Mouse (Mus musculus): ENCODE measurements around the gene Phxr2. TPM values are rescaled to one million over a fixed set of nuclear protein-coding genes. Genes with fewer than 3 reads are reported as not detected.
"Not testable (repeated sequence)": the region's sequence is repeated elsewhere in the genome, so short reads cannot be mapped to it uniquely, and the experiment has no call there.

Phxr2 gene
- polyA plus RNA-seq, 1 experiment = not detected

- TF ChIP-seq CTCF (IDR thresholded peaks at IDR 0.05; ENCODE audit: extremely low read depth, insufficient read depth, low read length) (no peak), POLR2A (IDR thresholded peaks at IDR 0.05; ENCODE audit: extremely low read depth, insufficient read depth, low read length) (no peak)
- Histone ChIP-seq H3K4me3 (ENCODE audit: insufficient read depth, low read length) (no peak overlapping the region), H3K4me1 (ENCODE audit: control insufficient read depth, insufficient read depth, low read length) (peaks cover 2% of the 10 kb centered on the region; the same call in 1 of the 2 replicates), H3K27ac (ENCODE audit: insufficient read depth, low read length) (no peak overlapping the region)
Measured at GRCm38 (mm10) chr10:99163002-99163401, 36.9 kb upstream of the Phxr2 start.

GRCm38 (mm10) chr10:99161987-99162582, 36.0 kb upstream of the Phxr2 start:
- no peak overlapping the region for H3K4me3 ChIP-seq (ENCODE audit: insufficient read depth, low read length)
- peaks cover 2% of the 10 kb centered on the region; the same call in 1 of the 2 replicates for H3K4me1 ChIP-seq (ENCODE audit: control insufficient read depth, insufficient read depth, low read length)
- H3K27ac ChIP-seq (ENCODE audit: insufficient read depth, low read length) = no peak overlapping the region
- peak; percentile 60 for TF ChIP-seq CTCF (IDR thresholded peaks at IDR 0.05; ENCODE audit: extremely low read depth, insufficient read depth, low read length)
- no peak for TF ChIP-seq POLR2A (IDR thresholded peaks at IDR 0.05; ENCODE audit: extremely low read depth, insufficient read depth, low read length)

GRCm38 (mm10) chr10:99157697-99158096, 31.6 kb upstream of the Phxr2 start:
- H3K4me1 ChIP-seq (ENCODE audit: control insufficient read depth, insufficient read depth, low read length); H3K4me3 ChIP-seq (ENCODE audit: insufficient read depth, low read length); H3K27ac ChIP-seq (ENCODE audit: insufficient read depth, low read length): not testable (repeated sequence)

- Histone ChIP-seq H3K27ac (ENCODE audit: insufficient read depth, low read length) (no peak overlapping the region), H3K4me3 (ENCODE audit: insufficient read depth, low read length) (no peak overlapping the region), H3K4me1 (ENCODE audit: control insufficient read depth, insufficient read depth, low read length) (no peaks in the 10 kb centered on the region)
- no peak for TF ChIP-seq CTCF (IDR thresholded peaks at IDR 0.05; ENCODE audit: extremely low read depth, insufficient read depth, low read length)
- TF ChIP-seq POLR2A (IDR thresholded peaks at IDR 0.05; ENCODE audit: extremely low read depth, insufficient read depth, low read length) = no peak
Measured at GRCm38 (mm10) chr10:99156808-99157207, 30.7 kb upstream of the Phxr2 start.

DNA sequence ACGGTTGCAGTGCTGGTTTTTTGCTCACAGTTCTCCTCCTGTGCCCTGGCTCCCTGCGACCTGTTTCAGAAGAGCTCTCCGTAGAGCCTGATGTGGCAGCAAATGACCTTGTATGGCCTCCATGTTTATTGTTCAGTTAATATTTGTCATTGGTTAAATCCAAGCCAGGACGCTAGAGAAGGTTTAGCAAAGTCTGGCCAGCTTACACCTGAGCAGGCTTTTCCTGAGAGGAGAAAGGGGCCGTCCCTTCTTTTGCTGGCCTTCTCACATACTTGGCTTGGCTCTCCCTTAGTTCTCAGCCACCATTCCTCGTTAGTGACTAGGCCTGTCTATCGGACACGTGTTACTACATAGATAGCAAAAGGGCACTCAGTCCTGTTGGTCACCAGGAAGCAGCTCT, 28.5 kb upstream of the Phxr2 start:
- no peaks in the 10 kb centered on the region for H3K4me1 ChIP-seq (ENCODE audit: control insufficient read depth, insufficient read depth, low read length)
- no peak overlapping the region for H3K27ac ChIP-seq (ENCODE audit: insufficient read depth, low read length)
- H3K4me3 ChIP-seq (ENCODE audit: insufficient read depth, low read length) = no peak overlapping the region
- no peak for TF ChIP-seq CTCF (IDR thresholded peaks at IDR 0.05; ENCODE audit: extremely low read depth, insufficient read depth, low read length)
- no peak for TF ChIP-seq POLR2A (IDR thresholded peaks at IDR 0.05; ENCODE audit: extremely low read depth, insufficient read depth, low read length)

GRCm38 (mm10) chr10:99152063-99152462, 25.9 kb upstream of the Phxr2 start:
- H3K4me3 ChIP-seq (ENCODE audit: insufficient read depth, low read length) = no peak overlapping the region
- no peaks in the 10 kb centered on the region for H3K4me1 ChIP-seq (ENCODE audit: control insufficient read depth, insufficient read depth, low read length)
- H3K27ac ChIP-seq (ENCODE audit: insufficient read depth, low read length) = no peak overlapping the region
- TF ChIP-seq POLR2A (IDR thresholded peaks at IDR 0.05; ENCODE audit: extremely low read depth, insufficient read depth, low read length) = no peak
- peak; percentile 39; the same call in 1 of the 2 replicates for TF ChIP-seq CTCF (IDR thresholded peaks at IDR 0.05; ENCODE audit: extremely low read depth, insufficient read depth, low read length)

- H3K4me1 ChIP-seq (ENCODE audit: control insufficient read depth, insufficient read depth, low read length) = no peaks in the 10 kb centered on the region
- H3K27ac ChIP-seq (ENCODE audit: insufficient read depth, low read length) = no peak overlapping the region
- no peak overlapping the region for H3K4me3 ChIP-seq (ENCODE audit: insufficient read depth, low read length)
- no peak for TF ChIP-seq CTCF (IDR thresholded peaks at IDR 0.05; ENCODE audit: extremely low read depth, insufficient read depth, low read length)
- no peak for TF ChIP-seq POLR2A (IDR thresholded peaks at IDR 0.05; ENCODE audit: extremely low read depth, insufficient read depth, low read length)
Measured at GRCm38 (mm10) chr10:99151580-99151979, 25.5 kb upstream of the Phxr2 start.

DNA sequence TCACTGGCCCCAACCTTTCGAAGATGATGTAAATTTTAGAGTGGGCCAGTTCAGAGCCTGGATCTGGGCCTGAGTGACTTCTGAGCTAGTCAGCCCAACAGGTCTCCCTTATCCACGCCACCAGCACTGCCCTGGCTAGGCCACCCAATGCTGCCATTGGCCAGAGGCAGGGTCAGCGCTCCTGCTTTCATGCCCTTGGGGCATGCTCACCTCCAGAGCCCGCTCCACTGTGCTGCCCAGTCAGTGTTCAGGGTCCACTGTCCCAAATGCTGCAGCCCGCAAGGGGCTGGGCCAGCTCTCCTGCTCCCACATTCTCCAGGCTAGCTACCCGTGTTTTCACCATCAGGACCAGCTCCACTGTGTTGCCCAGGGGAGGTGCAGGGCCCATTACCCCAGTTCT, 23.9 kb upstream of the Phxr2 start:
- no peaks in the 10 kb centered on the region for H3K4me1 ChIP-seq (ENCODE audit: control insufficient read depth, insufficient read depth, low read length)
- H3K27ac ChIP-seq (ENCODE audit: insufficient read depth, low read length) = no peak overlapping the region
- no peak overlapping the region for H3K4me3 ChIP-seq (ENCODE audit: insufficient read depth, low read length)
- TF ChIP-seq POLR2A (IDR thresholded peaks at IDR 0.05; ENCODE audit: extremely low read depth, insufficient read depth, low read length) = no peak
- no peak for TF ChIP-seq CTCF (IDR thresholded peaks at IDR 0.05; ENCODE audit: extremely low read depth, insufficient read depth, low read length)

DNA sequence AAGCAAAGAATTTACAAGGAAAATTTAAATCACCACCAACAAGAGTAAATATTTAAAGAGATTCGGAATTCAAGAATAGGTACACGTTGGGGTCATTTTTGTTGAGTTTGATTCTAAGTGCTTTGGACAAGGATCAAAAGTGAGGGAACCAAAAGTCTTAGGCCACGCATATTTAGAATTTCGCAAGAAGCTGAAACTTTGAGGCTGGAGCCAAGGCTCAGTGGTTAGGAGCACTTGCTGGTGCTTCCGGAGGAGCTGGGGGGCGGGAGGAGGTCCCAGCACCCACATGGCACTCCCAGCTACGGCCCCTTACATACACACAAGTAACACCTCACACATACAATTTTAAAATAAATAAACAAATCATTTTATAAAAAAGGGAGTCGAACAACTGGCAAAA, 20.5 kb upstream of the Phxr2 start:
- Histone ChIP-seq H3K4me3 (ENCODE audit: insufficient read depth, low read length) (no peak overlapping the region), H3K4me1 (ENCODE audit: control insufficient read depth, insufficient read depth, low read length) (no peaks in the 10 kb centered on the region), H3K27ac (ENCODE audit: insufficient read depth, low read length) (no peak overlapping the region)
- TF ChIP-seq CTCF (IDR thresholded peaks at IDR 0.05; ENCODE audit: extremely low read depth, insufficient read depth, low read length) = no peak
- no peak for TF ChIP-seq POLR2A (IDR thresholded peaks at IDR 0.05; ENCODE audit: extremely low read depth, insufficient read depth, low read length)

GRCm38 (mm10) chr10:99145611-99146010, 19.5 kb upstream of the Phxr2 start:
- Histone ChIP-seq H3K4me1 (ENCODE audit: control insufficient read depth, insufficient read depth, low read length) (no peaks in the 10 kb centered on the region), H3K4me3 (ENCODE audit: insufficient read depth, low read length) (no peak overlapping the region), H3K27ac (ENCODE audit: insufficient read depth, low read length) (no peak overlapping the region)
- TF ChIP-seq POLR2A (IDR thresholded peaks at IDR 0.05; ENCODE audit: extremely low read depth, insufficient read depth, low read length) = no peak
- TF ChIP-seq CTCF (IDR thresholded peaks at IDR 0.05; ENCODE audit: extremely low read depth, insufficient read depth, low read length) = no peak
